Mouse (Mus musculus): ENCODE data around the gene Mon1a.

The Mon1a gene

DNA sequence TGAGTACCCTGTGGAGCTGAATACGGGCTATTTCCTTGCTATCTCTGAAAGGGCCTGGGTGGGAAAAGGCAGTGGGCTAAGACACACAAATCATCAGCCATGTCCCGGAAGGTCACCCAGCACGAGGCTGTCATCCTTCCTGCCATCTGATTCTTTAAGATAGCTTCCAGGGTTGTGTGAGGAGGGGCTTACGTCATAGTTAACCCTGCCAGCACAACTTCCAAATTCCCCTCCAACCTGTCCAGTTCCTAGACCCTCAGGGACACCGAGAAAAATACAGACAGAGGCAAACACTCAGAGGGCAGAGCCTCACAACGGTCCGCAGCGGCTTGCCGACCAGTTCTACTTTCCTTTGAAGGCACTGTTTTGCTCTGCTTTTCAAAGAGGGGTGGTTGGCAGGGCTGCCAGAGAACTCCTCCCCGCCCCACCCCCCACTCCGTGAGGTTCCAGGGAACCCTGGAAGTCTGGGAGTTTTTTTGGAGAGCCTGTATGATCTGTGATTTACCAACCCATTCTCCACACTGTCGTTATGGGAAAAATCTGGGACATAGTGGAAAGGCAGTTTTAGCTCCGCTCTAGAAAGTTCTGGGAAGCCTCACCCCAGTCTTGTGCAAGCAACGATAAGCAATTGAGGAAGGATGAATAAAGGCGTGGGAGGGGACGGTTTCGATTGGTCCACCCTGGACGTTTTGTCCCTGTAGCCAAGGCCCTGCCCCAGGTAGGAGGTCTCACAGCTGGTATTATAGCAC lies 20.6 kb downstream of the Mon1a start:
- no peak for DNase-seq (ENCODE audit: low spot score in 2 of 2)

DNA sequence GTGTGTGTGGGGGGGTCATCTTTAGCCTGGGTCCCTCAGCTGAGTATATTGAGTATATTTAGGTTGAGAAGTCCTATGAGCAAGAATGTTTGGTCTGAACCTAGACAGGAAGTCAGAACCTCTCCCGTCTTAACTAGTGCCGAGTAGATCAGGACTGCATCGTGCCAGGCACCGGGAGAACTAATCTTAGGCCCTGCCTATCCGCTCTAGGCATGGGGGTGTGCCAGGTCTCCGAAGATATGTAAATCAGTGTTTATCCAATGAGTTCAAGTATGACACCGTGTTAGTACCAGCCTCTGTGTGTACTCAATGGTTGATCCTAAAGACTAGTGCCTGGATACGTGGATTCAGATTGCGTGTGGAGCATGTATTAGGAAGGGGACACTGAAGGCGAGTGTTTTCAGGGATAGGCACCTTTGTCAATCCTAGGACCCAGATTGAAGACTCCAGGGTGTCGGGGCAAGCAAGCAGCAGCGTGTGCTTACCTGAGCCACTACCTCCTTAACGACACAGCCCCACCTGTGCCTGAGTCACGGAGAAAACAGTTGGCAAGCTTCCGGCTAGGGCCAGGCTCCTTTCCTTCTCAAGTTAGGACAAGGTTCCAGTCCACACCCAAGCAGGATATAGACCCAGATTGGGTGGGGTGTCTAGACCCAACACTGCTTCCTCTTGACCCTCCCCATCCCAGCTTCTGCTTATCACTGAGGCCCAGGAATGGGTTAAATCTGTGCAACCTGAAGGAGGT lies 22.2 kb downstream of the Mon1a start:
- no peak for DNase-seq (ENCODE audit: low spot score in 2 of 2)

DNA sequence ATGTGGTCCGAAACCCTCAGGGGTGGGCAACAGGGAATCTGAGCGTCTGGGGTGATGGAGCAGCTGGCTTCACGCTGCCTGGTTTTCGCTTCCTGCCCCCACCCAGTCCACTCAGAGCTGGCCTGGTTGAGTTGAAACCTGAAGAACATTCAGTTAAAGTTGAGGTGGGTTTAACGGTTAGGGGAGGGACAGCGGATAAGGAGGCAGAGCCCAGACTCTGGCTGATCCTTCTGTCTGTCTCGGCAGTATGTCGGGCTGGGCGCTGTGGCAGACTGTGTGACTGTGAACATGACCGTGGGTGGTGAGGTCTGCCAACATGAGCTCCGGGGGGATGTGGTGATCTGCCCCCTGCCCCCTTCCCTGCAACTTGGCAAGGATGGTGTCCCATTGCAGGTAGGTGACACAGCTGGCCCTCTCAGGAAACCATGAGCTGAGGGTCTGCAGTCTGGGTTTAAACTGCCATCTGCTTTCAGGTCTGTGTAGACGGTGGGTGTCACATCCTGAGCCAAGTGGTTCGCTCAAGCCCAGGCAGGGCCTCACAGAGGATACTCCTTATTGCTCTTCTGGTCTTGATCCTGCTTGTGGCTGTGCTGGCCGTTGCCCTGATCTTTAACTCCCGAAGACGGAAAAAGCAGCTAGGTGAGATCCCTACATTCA lies 26.9 kb downstream of the Mon1a start:
- no peak for DNase-seq (ENCODE audit: low spot score in 2 of 2)

DNA sequence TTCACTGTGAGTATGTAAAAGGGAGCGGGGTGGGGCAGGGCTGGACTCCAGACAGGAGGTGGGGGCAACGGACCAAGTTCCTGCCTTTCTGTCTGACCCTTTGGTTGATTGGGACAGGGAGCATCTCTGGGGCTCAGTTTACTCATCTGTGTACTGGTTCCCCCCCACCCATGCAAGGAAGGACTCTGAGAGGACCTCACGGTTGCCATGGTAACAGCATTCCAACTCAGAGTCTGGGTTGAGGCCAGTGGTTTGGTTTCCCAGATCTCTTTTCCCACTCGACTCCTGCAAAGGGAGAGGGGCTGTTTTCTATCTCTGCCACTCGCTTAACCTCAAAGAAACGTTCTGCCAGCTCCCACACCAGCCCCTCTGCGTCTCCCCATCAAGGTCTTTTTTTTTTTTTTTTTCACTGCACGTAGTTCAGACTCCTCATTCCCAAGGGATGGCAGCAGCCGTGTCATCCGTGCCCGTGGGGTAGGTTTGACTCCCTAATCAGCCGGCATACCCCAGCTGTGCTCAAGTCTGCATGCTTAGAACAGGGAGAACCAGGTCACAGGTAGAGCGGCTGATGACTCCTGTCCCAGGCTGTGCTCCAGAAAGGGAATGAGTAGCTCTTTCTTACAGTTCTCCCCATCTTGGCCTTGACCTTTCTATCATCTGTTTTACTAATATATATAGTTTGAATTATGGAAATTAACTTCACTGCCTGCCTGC lies 30.1 kb downstream of the Mon1a start:
- no peak for DNase-seq (ENCODE audit: low spot score in 2 of 2)

DNA sequence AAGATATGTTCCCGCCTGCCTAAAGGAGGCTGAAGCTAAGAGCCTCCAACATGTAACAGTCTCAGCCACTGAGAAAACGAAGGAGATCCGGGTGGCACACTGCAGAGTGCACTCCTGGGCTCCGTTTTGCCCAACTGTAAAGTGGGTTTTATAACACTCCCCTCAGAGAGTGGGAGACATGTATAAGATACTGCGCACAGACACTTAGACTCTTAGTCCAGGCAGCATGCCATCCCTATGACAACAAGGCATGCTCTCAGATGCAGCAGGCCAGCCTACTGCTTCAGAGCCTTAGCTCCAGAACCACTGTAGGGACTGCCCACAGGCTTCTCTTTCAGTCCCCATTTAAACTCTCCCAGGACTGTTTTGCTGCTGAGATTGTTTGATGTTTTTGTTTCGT lies 30.9 kb downstream of the Mon1a start:
- DNase-seq (ENCODE audit: low spot score in 2 of 2), result no peak

DNA sequence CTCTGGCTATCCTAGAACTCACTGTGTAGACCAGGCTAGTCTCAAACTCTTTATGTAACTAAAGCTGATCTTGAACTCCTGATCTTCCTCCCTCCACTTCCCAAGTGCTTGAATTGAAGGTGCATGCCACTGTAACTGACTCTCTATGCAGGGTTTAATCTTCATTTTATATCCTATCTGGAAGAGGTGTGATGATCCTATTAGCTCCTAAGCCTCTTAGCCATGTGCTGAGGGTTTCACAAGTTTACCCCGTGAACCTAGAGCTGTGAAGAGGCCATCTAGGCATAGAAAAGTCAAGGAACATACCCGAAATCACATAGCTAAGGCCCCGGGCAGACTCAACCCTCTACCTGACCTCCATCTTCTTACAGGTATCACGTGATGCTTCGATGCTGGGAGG lies 31.5 kb downstream of the Mon1a start:
- no peak for DNase-seq (ENCODE audit: low spot score in 2 of 2)

DNA sequence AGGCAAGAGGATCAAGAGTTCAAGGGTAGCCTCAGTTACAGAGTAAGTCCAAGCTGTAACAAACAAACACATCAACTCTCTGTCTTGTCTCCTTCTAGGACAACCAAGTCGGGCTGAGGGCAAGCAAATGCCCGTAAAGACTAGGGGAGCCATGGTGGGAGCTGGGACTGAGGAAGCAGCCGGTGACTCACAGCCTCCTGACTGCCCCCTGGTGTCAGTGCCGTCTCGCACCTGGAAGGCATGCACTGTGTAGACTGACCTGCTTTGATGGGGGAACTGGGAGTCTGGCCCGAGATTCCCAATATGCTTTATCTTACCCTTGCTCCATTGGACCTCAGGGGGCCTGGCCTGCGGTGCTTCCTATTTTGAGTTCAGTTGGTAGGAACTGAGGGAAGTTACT lies 35.1 kb downstream of the Mon1a start:
- DNase-seq (ENCODE audit: low spot score in 2 of 2), result no peak

DNA sequence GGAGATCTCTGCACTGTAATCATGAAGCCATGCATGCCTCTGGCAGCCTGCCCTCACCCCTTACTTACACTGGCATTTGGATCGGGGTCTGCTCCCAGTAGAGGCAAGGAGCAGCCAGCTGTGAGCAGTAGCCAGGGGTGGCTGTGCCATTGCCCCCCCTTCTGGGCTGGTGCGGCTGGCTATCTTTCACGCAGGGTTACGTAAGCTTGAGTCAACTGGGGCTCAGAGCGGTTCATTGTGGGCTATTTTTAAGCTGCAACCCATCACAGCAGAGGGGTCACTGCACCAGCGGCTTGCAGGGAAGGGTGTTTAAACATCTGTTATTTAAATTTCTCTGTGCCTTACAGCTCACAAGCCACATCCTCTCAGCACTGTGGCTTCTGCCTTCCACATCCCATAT lies 36.0 kb downstream of the Mon1a start:
- no peak for DNase-seq (ENCODE audit: low spot score in 2 of 2)

DNA sequence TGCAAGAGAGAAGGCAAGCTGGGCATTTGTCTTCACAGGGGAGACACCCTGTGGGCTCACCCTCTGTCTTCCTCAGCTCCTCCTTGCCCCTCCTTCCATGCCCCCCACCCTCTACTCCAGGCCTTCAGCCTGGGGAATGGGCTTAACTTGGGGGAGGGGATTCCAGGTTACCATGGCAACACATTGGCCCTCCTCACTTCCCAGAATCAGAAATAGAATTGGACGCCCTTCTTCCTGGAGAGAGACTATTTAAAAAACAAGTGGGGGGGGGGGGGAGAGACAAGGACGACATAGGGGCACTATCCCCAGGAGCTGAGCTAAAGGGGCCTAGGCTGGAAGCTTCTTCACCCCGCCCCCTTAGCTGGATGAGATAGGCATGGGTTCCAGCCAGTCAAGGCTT lies 37.3 kb downstream of the Mon1a start:
- DNase-seq (ENCODE audit: low spot score in 2 of 2), result no peak

DNA sequence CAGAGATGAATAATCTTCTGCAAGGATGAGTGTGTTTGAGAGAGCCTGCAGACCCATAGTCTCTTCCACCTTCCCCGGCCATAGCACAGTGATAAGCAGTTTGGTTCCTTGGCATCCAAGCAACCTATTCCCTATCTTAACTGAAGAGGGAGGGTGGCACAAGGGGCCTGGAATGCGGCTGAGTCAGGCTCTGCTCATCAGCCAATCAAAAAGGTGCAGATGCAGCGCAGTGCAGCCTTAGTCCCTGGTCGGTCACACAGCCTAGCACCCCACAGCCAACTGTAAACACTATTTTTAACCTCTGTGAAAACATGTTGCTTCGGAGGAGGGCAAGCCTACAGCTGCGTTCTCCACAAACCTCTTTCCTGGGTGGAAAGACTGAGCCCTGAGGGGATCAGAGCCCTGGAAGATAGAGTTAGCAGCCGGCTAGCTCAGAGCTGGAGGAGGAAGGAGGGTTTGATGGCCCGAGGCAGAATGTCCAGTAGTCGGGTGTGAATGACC lies 39.0 kb downstream of the Mon1a start:
- DNase-seq (ENCODE audit: low spot score in 2 of 2), result no peak

DNA sequence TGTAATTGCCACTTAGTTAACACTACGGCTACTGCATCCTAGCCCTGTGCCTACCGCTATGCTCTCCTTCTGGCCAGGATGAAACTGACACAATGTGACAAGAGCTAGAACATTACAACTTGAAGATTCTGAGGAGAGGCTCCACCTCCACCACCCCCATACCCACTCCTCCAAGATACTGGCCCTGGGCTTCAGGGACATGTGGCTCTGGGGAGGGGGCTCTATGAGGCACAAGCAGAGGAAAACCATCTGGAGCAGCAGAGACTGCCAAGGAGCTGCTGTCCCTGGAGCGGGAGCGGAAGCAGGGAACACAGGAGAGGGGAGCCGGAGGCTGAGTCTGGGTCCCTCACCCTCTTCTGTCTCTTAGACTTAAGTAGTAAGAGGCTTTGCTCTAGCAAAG lies 39.8 kb downstream of the Mon1a start:
- no peak for DNase-seq (ENCODE audit: low spot score in 2 of 2)

DNA sequence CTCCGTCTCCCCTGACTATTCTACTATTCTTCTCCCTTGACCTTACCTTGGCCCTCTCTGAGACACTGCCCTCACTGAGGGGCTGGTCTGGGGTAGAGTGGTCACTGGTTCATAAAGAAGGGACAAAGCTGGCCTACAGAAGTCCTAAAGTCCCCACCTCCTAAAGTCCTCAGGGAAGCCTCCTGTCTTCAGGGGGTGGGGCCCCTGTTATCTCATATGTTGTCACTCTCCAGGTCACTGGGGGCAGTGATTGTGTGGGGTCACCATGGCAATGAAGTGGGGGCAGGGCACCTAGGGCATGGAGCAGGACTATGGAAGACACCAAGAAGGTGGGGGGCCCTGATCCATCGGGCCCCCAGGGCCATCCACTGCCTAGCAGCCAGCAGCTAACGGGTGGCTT lies 40.2 kb downstream of the Mon1a start, which contains the start of gene Actl11:
TSS of gene Actl11 (plus strand) at position 301 of the 400 bp plus-strand sequence.
- DNase-seq (ENCODE audit: low spot score in 2 of 2), result no peak

DNA sequence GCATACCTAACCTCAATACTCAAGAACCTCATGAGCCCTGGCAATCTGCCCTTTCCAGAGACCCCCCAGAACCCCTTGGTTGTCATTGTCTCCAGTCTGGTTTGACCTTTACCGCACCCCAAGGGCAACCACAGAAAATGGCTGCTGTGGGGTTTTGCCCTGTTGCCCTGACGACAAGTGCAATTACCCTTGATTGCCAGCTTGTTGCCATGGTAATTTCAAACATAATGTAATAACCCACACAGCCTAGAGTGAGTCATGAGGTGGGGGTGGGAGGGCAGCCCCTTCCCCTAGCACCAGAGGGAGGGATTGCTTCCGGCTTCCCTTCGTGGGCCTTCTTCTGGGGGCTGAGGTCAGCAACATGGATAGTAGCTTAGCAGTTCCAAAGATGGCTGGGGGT lies 44.3 kb downstream of the Mon1a start:
- DNase-seq (ENCODE audit: low spot score in 2 of 2), result no peak

DNA sequence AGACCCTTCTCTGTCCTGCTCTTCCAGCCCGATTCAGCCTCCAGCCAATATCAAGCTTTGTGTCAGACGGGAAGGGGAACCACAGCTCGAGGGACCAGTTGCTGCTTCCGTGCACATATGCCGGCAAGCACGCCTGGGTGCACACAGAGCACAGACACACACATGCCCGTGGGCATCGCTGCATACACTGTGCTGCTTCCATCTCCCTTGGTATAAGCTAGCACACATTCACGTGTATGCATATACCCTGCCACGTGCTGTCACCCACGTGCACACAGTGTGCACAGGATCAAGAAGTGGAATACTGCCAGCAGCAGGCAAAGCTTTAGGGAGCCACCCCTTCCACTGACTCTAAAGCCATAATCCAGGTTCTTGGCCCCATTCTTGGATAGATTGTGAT lies 46.2 kb downstream of the Mon1a start:
- no peak for DNase-seq (ENCODE audit: low spot score in 2 of 2)

DNA sequence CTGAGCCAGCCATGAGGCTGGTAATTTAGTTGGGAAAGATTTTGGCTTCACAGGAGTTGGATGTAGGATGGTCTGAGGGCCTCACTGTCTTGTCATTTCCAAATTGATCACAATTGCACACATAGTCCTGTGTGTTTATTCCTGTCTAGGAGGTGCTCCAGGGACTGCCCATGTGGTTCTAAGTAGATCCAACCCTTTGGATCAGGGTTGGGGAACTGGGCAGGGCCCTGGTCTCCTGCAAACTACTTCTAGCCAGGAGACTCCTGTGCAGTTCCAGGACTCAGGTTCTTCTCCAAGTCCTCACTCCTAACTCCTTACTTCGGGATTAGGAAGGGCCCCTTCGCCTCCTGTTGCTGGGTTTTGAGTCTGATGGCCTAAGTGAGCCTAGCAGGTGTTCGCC lies 47.4 kb downstream of the Mon1a start, which contains the start of gene Camkv:
TSS of gene Camkv (plus strand) at position 301 of the 400 bp plus-strand sequence.
- DNase-seq (ENCODE audit: low spot score in 2 of 2), result no peak

DNA sequence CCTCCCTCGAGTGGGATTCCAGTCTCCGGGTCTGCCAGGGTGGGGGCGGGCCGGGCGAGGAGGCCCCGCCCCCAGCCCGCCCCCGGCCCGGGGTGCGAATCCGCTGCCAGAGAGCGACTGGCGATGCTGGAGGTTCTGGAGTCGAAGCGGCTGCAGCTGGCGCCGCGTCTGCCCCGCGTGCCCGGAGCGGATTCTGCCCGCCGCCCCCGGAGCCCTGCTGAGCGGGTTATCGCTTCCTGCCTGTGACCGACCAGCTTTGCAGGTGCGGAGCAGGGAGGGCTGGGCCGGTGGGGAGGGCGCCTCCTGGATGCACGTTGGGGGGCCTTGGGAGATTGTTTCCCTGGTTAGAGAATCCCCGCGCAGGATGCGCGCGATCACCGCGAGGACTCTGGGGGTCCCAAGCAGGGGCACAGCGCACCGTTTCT lies 47.9 kb downstream of the Mon1a start:
- peak in 1 of 2 experiments; percentile 24 for DNase-seq (ENCODE audit: low spot score in 2 of 2)

DNA sequence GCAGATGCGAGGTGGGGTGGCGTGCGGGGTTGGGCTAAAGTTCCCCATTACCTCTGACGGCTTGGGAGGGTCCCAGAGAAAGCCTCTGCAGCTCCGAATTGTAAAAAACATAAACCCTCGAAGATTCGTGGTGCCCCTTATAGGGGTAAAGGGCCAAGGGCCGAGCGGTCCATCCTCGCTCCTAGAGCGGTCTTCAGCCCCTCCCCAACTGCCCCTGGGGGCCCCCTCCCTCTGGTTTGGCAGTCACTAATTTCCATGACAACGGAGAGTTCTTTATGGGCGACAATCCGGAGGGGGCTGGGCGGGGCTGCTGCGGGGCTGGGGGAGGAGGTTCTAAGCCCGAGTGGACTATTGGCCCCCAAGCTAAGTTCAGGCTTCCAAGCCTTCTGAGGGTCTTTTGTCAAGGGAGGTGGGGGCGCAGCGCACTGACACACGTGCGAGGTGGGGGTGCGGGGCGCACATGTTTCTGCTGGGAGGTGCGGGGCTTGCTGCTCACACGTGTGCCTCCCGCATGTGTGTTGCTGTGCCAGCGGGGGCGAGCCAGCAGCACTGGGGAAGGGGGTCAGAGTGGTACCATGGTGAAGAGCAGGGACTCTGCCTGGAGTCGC lies 48.4 kb downstream of the Mon1a start:
- no peak for DNase-seq (ENCODE audit: low spot score in 2 of 2)

DNA sequence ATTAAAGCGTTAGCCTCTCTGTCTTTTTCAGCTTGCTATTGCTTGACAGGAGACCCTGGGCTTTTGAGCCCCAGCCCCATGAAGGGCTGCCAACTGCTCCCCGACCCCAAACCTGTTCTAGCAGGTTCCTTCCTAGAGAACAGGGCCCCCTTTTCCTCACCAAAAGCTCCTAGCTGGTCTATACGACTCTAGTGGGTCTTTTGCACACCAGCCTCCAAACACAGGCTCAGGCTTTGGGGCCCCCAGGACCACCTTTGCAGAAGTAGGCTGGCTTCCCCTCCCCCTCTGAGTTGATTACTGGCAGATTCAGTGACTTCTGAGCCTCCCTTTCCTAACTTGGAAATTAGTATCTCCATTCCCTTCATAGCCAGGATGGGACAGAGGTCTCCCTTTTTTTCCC lies 48.9 kb downstream of the Mon1a start:
- no peak for DNase-seq (ENCODE audit: low spot score in 2 of 2)

DNA sequence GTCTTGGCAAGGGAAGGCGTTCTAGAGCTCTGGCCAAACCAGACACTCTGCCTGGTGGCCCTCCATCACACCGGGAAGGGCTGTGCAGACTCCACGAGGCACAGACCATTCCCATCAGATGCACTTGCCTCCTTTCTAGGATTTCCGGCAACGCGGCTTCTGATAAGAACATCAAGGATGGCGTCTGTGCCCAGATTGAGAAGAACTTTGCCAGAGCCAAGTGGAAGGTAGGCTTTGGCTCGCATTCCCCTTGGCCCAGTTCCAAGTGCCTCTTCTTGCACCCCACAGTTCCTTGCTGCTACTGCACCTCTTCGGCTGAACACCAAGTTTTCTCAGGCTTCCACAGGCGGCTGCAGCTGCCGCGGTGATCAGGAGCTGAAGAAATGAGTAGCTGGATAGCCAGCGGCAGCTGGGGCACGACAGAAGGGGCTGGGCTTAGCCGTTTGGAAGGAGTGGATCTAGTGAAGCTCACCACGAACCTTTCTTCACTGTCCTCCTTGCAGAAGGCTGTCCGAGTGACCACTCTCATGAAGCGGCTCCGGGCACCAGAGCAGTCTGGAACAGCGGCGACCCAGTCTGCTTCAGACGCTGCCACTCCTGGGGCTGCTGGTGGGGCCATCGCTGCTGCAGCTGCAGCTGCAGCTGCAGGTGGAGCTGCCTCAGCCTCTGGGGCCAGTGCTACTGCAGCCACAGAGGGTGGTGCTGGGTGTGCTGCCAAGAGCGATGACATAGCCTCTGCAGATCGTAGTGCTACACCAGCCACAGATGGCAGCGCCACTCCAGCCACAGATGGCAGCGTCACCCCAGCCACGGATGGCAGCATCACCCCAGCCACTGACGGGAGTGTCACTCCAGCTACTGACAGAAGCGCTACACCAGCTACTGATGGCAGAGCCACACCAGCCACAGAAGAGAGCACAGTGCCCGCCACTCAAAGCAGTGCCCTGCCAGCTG lies 59.6 kb downstream of the Mon1a start:
- DNase-seq (ENCODE audit: low spot score in 2 of 2), result no peak

Data from spleen, postnatal 36 days (tissue).